Mouse (Mus musculus) spleen, embryonic (tissue): ENCODE measurements at regions not wholly inside any gene's neighbourhood (a gene's known extent, or its start where the extent isn't known, plus 50 kb on each side); places are given as distances from the start of the nearest gene placed in this dataset.
"Not testable (repeated sequence)": the region's sequence is repeated elsewhere in the genome, so short reads cannot be mapped to it uniquely, and the experiment has no call there.

Experiments used
- CTCF ChIA-PET: fragments of 350-600 bp; sonication (Branson Sonifier 250); formaldehyde crosslinking; loops from one replicate; lab custom pipeline; 2022; lab: Charles Lee

DNA sequence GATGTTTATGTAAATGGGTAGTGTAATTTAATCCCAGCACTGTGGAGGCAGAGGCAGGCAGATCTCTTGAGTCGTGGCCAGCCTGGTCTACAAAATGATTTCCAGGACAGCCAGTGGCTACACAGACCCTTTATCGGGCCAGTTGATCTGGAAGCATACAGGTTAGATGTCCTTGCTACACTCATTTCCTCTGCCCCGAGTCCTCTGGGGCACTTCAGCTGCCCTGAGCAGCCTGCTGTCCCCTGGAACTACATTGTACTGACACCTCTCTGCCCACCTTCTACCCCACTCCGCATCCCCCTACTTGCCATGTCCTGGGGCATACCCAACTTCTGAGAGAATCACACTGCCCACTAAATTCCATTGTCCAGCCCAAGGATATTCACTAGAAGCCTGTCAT lies 60.6 kb upstream of the Helt start:
- CTCF ChIA-PET, result no interaction called here

DNA sequence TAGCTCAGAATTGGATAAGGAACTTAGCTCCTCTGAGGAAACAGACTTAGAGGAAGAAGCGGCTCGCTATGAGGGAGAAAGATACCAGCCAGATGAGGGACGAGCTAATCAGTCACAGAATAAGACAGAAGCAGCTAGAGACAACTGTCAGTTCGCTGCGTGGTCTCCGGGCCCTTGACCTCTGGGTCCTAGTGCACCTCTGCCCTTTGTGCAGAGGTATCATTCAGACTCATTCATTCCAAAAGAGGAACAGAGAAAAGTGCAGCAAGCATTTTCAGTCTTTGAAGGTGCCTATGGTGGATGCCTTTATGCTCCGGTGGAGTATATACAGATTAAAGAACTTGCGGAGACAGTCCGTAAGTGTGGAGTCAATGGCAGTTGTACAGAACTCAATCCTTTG lies 63.5 kb upstream of the Helt start:
- CTCF ChIA-PET, result not testable (repeated sequence)

- CTCF ChIA-PET, result no interaction called here
Observed at GRCm38 (mm10) chr8:46362871-46363306, 68.4 kb upstream of the Helt start.

DNA sequence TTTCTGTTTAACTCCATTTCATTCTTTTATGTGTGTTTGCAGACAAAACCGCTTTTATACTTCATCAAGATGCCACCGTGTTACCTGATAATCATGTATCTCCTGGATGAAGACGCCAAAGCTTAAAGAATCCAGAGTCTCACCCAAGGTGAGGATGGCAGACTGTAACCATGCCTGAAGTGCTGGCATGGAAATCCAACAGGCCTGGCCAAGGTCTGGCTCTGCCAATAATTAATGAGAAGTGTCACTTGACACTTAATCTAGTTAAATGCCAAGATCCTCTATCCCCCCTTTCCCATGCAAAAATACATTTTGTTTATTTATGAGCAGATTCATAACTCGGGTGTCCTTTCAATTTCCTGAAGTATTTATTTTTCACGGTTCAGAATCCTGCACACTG lies 71.2 kb upstream of the Helt start:
- CTCF ChIA-PET, result no interaction called here

GRCm38 (mm10) chr8:46367125-46367524 lies 72.7 kb upstream of the Helt start:
- CTCF ChIA-PET, result no interaction called here

DNA sequence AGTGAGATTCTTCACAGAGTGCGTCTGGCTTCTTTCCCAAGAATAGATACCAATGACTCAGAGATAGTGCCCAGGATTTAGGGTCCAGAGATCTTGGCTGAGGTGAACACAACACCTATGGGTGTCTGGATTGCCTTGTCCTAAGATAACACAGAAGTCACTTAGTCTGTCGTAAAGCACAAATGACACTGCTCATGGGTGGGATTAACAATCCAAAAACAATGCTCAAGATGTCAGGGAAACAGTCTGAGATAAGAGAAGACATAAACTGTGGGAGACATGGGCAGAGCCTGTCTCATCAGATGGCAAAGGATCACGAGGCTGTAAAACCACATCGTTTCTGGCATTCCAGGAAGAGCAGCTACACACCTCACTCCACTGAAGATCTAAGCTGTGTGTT lies 79.6 kb upstream of the Helt start:
- CTCF ChIA-PET, result no interaction called here

DNA sequence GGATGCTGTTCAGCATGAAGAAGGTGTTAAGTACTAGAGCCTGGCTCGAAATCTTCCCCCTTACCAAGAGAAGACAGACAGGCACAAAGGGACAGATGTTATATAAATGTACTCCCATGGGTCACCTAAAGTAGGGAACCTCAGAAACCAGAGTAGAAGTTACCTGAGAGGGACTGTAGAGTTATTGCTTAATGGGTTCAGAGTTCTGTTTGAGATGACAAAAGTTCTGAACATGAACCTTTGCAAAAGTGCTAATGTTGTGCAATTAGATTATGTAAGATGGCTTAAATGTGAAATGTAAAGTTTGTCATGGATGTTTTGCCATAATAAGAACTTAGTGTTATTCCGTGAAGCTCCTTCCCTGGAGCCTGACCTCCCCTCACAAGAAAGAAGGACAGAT lies 81.5 kb upstream of the Helt start:
- CTCF ChIA-PET, result no interaction called here

DNA sequence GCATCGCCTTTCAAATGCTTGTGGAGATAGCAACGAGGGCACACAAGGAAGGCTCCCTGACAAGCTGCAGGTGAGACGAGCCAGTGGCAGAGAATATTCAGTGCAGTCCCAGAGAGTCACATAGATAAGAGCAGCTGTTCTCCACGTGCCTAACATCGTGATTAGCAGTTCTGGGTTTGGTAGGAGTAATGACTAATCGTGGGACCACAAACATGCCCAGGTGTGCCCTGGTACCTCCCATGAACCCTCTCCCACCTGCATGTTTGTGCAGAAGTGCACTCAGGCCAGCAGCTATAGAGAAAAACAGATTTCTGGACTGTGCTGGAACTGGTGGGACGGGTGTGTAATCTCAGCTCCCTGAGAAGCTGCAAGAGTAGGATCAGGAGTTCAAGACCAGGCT lies 85.9 kb upstream of the Acsl1 start:
- CTCF ChIA-PET, result no interaction called here

- CTCF ChIA-PET, result no interaction called here
Observed at GRCm38 (mm10) chr8:46385806-46386205, 85.0 kb upstream of the Acsl1 start.

GRCm38 (mm10) chr8:46386553-46386952 lies 84.3 kb upstream of the Acsl1 start:
- CTCF ChIA-PET, result no interaction called here

- CTCF ChIA-PET, result no interaction called here
Observed at GRCm38 (mm10) chr8:46387037-46387436, 83.8 kb upstream of the Acsl1 start.

DNA sequence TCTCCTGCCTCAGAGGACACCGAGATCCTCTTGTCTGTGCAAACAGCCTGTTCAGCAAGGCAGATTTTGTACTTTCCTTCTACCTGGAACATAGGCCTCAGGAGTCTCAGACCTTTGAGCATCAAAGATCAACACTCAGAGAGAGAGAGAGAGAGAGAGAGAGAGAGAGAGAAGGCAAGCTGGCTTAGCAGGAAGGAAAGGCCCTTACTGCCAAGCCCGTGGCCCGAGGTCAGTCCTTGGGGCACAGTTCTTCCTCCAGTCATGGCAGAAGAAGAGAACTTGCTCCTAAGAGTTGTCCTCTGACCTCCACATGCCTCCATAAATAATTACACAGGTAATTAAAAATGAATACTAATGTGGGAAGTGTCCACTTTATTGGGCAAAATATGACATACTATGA lies 82.4 kb upstream of the Acsl1 start:
- CTCF ChIA-PET, result no interaction called here

DNA sequence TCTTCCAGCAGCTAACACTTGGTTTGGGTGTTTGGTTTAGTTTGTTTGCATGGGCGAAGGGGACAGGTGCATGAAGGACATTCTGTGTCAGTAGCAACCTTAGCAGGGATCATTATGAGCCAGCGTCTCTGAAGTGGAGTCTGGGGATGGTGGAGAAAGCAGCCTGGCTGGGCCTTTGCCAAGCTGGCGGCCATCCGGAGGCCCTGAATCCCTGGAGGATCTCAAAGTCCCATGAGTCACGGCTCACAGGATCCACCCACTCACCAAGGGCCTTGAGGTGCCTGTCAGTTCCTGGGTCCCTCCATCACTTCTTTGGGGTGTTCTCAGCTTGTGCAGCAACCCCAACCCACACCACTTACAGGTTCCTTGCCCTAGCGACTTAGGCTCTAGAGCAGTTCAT lies 80.4 kb upstream of the Acsl1 start:
- CTCF ChIA-PET, result no interaction called here

GRCm38 (mm10) chr8:46391678-46392077 lies 79.2 kb upstream of the Acsl1 start:
- CTCF ChIA-PET, result no interaction called here

DNA sequence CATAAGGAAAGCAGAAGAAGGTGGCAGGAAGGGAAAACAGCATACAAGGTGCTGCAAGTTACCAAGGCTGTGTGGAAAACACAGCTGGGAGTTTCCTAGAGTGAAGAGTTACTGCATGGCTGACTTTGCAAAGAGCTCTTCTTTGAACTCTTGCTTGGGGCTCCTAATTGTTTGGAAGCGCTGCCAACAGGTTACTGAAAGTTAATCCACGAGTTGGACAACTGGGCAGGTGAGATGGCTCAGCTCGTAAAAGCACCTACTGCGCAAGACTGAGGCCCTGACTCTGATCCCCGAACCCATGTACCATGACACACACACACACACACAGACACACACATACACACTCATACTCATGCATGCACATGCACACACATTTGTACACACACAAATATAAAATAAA lies 77.5 kb upstream of the Acsl1 start:
- CTCF ChIA-PET, result no interaction called here

GRCm38 (mm10) chr8:46394750-46395149 lies 76.1 kb upstream of the Acsl1 start:
- CTCF ChIA-PET, result no interaction called here

- CTCF ChIA-PET, result interaction anchor here (0.7 kb wide), 1 partner anchor 245 kb away, joined by 8 read pairs; no protein-coding TSS in a partner anchor
Observed at GRCm38 (mm10) chr8:46395348-46395747, 75.5 kb upstream of the Acsl1 start.

GRCm38 (mm10) chr8:46397081-46397480 lies 73.8 kb upstream of the Acsl1 start:
- CTCF ChIA-PET, result interaction anchor here (0.6 kb wide), 1 partner anchor 91 kb away, joined by 3 read pairs; no protein-coding TSS in a partner anchor

DNA sequence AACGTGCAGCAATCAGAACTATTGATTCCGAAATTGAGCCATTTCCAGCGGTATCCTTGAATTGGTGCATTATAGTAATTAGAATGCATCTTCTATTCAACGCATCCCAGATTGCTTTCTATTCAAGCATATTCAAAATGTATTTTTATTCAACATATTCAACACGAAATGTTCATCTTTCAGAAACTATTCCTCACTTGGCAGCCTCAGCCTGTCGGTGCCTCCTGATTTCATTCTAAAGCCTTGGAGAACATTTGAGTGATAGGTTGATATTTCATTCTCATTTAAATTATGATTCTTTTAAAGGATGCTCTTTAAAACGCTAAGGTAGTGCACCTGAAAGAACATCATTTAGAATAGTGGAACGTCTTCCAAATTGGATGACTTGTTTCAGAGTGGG lies 73.1 kb upstream of the Acsl1 start:
- CTCF ChIA-PET, result no interaction called here

- CTCF ChIA-PET, result no interaction called here
Observed at GRCm38 (mm10) chr8:46400595-46400994, 70.2 kb upstream of the Acsl1 start.

DNA sequence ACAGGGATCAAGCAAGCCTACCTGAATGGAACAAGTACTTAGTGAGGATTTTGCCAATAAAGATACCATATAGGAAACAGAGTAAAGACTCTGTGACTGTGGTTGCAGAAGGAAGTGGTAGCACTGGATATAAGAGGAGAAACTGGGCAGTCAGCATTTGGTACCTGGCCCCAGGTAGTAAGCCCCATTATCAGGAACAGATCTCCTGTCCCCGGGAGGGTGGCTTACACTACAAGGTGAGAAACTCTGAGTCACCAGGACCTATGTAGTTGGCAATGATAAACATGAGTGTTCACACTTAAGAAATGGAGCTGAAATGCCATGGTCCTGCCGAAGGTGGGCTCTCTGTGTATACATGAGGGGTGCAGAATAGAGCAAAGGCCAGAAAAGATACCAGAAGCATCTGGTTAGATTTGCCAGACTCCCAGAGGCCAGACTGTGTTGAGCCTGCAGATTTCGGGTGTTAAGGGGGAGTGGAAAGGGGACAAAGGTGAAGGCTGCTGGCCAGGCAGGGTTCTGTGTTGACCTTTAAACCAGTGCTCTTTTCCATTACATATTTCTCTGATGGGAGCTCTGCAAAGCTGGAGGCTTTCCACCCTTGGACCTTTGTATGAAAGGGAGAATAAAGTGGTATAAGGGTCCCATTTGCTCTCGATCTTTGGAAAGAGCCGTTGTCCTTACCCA lies 66.8 kb upstream of the Acsl1 start:
- CTCF ChIA-PET, result interaction anchor here (0.5 kb wide), 1 partner anchor 817 kb away, joined by 4 read pairs; no protein-coding TSS in a partner anchor

DNA sequence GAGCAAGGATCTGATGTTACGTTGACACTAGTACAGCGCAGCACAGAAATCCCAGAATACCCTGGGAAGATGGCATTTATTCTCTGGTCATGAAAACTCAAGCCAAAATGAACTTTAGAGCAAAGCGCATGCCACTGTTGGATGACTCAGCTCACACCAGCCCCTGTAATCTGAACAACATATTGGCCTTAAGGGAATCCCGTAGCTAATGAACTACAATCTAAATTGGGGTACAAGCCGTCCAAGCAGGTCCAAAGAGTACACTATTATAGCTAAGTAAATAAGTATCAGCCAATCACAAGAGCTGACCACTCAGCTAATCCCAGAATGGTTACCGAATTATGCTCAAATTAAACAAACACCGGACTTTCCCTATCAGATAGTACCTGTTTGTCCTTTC lies 62.0 kb upstream of the Acsl1 start:
- CTCF ChIA-PET, result interaction anchor here (0.7 kb wide), 1 partner anchor 140 kb away, joined by 3 read pairs; no protein-coding TSS in a partner anchor

DNA sequence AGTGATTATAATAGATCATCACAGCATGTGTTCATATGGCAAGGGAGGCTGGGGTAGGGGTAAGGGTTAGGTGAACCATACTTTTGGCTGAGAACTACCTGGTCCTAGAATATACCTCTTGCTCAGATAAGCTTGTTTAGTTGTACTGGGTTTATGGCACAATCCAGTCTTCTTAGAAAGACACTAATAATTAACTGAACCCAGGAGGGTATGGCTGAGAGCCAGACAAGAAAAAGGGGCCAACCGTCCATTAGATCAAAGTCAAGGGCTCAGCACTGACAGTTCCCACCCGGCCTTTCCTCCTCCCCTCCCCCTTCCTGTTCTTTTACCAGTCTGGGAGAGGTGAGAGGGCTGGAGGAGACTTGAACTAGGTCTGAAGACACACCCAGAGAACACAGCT lies 61.5 kb upstream of the Acsl1 start:
- CTCF ChIA-PET, result interaction anchor here (0.7 kb wide), 1 partner anchor 140 kb away, joined by 3 read pairs; no protein-coding TSS in a partner anchor
